Mouse (Mus musculus) liver, adult (tissue): ENCODE measurements around the gene Zdhhc12.

Experiments
- GATA4 ChIP-seq: IDR thresholded peaks from 2 replicates; pipeline ENCODE4 v1.6.1; 2014; ENCODE audit warnings: mild to moderate bottlenecking, low read length; ENCODE audit not compliant: insufficient replicate concordance

Zdhhc12 gene

GRCm38 (mm10) chr2:30061215-30062166 is 32.0 kb downstream of the Zdhhc12 start:
- TF ChIP-seq GATA4 = no peak

GRCm38 (mm10) chr2:30058418-30058817 is 35.0 kb downstream of the Zdhhc12 start:
- no peak for TF ChIP-seq GATA4

GRCm38 (mm10) chr2:30057223-30057904 is 36.1 kb downstream of the Zdhhc12 start, which contains the start of gene Set:
Set (plus strand) TSS chr2:30057378.
- TF ChIP-seq GATA4 = no peak

GRCm38 (mm10) chr2:30056736-30057135 is 36.7 kb downstream of the Zdhhc12 start:
- TF ChIP-seq GATA4 = no peak

- no peak for TF ChIP-seq GATA4
Measured at GRCm38 (mm10) chr2:30051992-30052761, 41.3 kb downstream of the Zdhhc12 start.

GRCm38 (mm10) chr2:30049831-30050230 is 43.6 kb downstream of the Zdhhc12 start:
- TF ChIP-seq GATA4 = peak; percentile 96

- TF ChIP-seq GATA4 = no peak; the same call in 1 of the 2 replicates
Measured at GRCm38 (mm10) chr2:30048699-30049388, 44.6 kb downstream of the Zdhhc12 start, which contains the start of gene Wdr34. Wdr34 (minus strand) TSS chr2:30048881.

- no peak for TF ChIP-seq GATA4
Measured at GRCm38 (mm10) chr2:30048101-30048501, 45.3 kb downstream of the Zdhhc12 start.

GRCm38 (mm10) chr2:30047127-30047526 is 46.3 kb downstream of the Zdhhc12 start:
- no peak for TF ChIP-seq GATA4

GRCm38 (mm10) chr2:30044550-30044949 is 48.9 kb downstream of the Zdhhc12 start:
- no peak for TF ChIP-seq GATA4

GRCm38 (mm10) chr2:30042445-30042844 is 51.0 kb downstream of the Zdhhc12 start:
- no peak for TF ChIP-seq GATA4
